Mouse (Mus musculus) brain, embryonic 14.5 days (tissue): ENCODE results near the gene Fam76b. TPM values are rescaled to one million over a fixed set of nuclear protein-coding genes. Genes with fewer than 3 reads are reported as not detected.

Experiments used
- DNase-seq: peaks from one replicate; pipeline ENCODE4 v3.0.0-alpha.2; 2011; ENCODE audit warnings: low read depth
- CTCF ChIP-seq: fragments of 200-500 bp; IDR thresholded peaks from 2 replicates; pipeline ENCODE4 v1.5.1; 2012; ENCODE audit warnings: inconsistent platforms, mild to moderate bottlenecking, moderate library complexity, borderline replicate concordance; ENCODE audit not compliant: insufficient read depth, insufficient read length; ENCODE audit errors: extremely low read depth
- POLR2A ChIP-seq: fragments of 200-500 bp; IDR thresholded peaks from 2 replicates; pipeline ENCODE4 v1.6.1; 2012; ENCODE audit warnings: mild to moderate bottlenecking, inconsistent platforms, borderline replicate concordance; ENCODE audit not compliant: poor library complexity, insufficient read depth, insufficient read length, severe bottlenecking; ENCODE audit errors: extremely low read depth
- polyA plus RNA-seq: library from polyadenylated mRNA; depleted of rRNA; stranded (reverse); fragments of >200 nt; gene quantifications from 2 replicates; pipeline ENCODE4 v1.2.3, GENCODE M21; 2012

The Fam76b gene
- polyA plus RNA-seq, 1 experiment, result 35.9 TPM

GRCm38 (mm10) chr9:13826391-13826805, 1.1 kb upstream of the Fam76b start:
- TF ChIP-seq CTCF (no peak), POLR2A (0 out of 2 replicates have a peak, but pooled peaks have one; percentile 18)
- DNase-seq, result peak; percentile 81

- TF ChIP-seq CTCF, result no peak
- peak; percentile 18; the same call in 1 of the 2 replicates for TF ChIP-seq POLR2A
- peak; percentile 100 for DNase-seq
These were observed 597 bp upstream of the Fam76b start, which contains the start of gene Cep57 for GRCm38 (mm10) chr9:13826832-13827405. Gene Cep57 (minus strand): TSS chr9:13827107.

GRCm38 (mm10) chr9:13828087-13828441, 548 bp downstream of the Fam76b start:
- DNase-seq, result no peak
- TF ChIP-seq POLR2A, result no peak
- peak; percentile 20; the same call in 1 of the 2 replicates for TF ChIP-seq CTCF

DNA sequence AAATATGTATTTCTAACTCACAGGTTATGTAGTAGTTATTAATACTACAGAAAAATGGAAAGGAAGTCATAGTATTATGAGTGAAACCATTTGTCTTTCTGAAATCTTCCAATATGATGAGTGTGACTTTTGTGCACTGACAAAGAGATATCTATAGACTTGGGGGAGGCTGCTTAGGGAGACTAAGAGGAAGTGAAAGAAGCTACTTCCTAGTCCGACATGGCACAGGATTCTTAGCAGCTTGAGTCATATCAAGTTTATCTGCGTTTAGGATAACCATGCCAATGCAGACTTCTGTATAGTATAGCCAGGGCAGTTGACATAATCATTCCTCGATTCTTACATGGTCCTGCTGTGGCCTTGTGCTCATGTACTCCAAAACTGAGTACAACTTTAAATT, 7.7 kb downstream of the Fam76b start:
- DNase-seq, result no peak
- TF ChIP-seq POLR2A, result no peak

DNA sequence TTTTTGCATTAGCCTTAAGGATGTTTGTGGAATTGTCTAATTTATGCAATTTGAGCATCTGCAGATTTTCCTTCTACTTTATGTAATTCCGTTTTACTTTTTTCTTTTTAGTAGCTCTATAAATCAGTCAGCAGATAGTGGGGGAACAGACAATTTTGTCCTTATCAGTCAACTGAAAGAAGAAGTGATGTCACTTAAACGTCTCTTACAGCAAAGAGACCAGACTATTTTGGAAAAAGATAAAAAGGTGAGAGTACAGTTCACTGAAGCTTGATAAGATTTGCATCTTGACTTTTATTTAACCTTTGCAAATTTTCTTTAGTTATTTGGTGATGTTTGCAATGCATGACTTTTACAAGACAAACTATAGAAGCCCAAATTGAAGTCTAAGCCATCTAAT, 9.2 kb downstream of the Fam76b start:
- TF ChIP-seq POLR2A (no peak), CTCF (no peak)
- no peak for DNase-seq

- DNase-seq, result no peak
These were observed 20.1 kb downstream of the Fam76b start for GRCm38 (mm10) chr9:13847591-13847990.

GRCm38 (mm10) chr9:13848481-13849480, 21.3 kb downstream of the Fam76b start:
- DNase-seq, result peak; percentile 78
- TF ChIP-seq CTCF, result peak; percentile 67; the same call in 1 of the 2 replicates
- TF ChIP-seq POLR2A, result no peak

More at GRCm38 (mm10) chr9:13847591-13847990, 20.1 kb downstream of the Fam76b start:
- TF ChIP-seq POLR2A (no peak), CTCF (no peak)

GRCm38 (mm10) chr9:13853876-13854275, 26.4 kb downstream of the Fam76b start:
- TF ChIP-seq POLR2A (no peak), CTCF (no peak)
- DNase-seq, result no peak

GRCm38 (mm10) chr9:13856247-13856646, 28.7 kb downstream of the Fam76b start:
- no peak for DNase-seq
- TF ChIP-seq POLR2A (no peak), CTCF (no peak)

GRCm38 (mm10) chr9:13856777-13857176, 29.3 kb downstream of the Fam76b start:
- no peak for DNase-seq
- TF ChIP-seq POLR2A (no peak), CTCF (no peak)

GRCm38 (mm10) chr9:13867646-13868045, 40.1 kb downstream of the Fam76b start:
- no peak for TF ChIP-seq POLR2A
- TF ChIP-seq CTCF, result no peak
- DNase-seq, result no peak

DNA sequence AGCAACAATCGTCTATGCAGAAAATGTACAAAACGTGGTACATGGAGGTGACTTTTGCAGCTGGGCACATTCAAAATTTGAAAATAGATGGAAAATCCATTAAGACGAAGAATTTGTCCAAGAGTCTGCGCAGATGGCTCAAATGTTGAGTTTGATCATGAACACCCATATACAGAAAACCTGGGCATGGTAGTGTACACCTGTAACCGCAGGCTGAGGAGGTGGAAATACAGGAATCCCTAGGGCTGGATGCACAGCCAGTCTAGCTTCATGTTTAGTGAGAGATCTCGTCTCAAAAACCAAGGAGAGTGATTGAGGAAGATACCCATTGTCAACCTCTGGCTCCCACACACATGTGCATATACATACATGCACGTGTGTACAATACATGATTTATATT, 44.1 kb downstream of the Fam76b start:
- no peak for DNase-seq
- TF ChIP-seq CTCF, result no peak
- no peak for TF ChIP-seq POLR2A

GRCm38 (mm10) chr9:13874359-13874758, 46.8 kb downstream of the Fam76b start:
- TF ChIP-seq POLR2A (no peak), CTCF (peak; percentile 19; the same call in 1 of the 2 replicates)
- peak; percentile 19 for DNase-seq
